Mouse (Mus musculus) liver, embryonic 15.5 days (tissue): ENCODE measurements around the gene Gpc3. TPM values are rescaled to one million over a fixed set of nuclear protein-coding genes. Genes with fewer than 3 reads are reported as not detected.

Source experiments
- ATAC-seq: fragments of 200-750 bp; cut with Nextera tagmentation; 2 replicates; pipeline ENCODE4 v1.8.0; 2017; ENCODE audit warnings: moderate number of reproducible peaks, mild to moderate bottlenecking, moderate library complexity; ENCODE audit not compliant: insufficient read depth
- H3K27ac ChIP-seq: fragments of 300-500 bp; sonication (generic); replicated peaks from 2 replicates; pipeline ENCODE4 v1.5.1; 2015; ENCODE audit warnings: mild to moderate bottlenecking, inconsistent platforms
- H3K27me3 ChIP-seq: fragments of 300-500 bp; sonication (generic); 2 replicates; pipeline ENCODE4 v1.6.1; 2015; ENCODE audit warnings: mild to moderate bottlenecking, inconsistent platforms
- H3K36me3 ChIP-seq: fragments of 300-500 bp; sonication (generic); replicated peaks from 2 replicates; pipeline ENCODE4 v1.6.1; 2015; ENCODE audit warnings: moderate library complexity, mild to moderate bottlenecking, inconsistent platforms
- H3K4me1 ChIP-seq: fragments of 300-500 bp; sonication (generic); replicated peaks from 2 replicates; pipeline ENCODE4 v1.6.1; 2015; ENCODE audit warnings: inconsistent platforms
- H3K4me2 ChIP-seq: fragments of 300-500 bp; sonication (generic); 2 replicates; pipeline ENCODE4 v1.6.1; 2015; ENCODE audit warnings: moderate library complexity, mild to moderate bottlenecking, inconsistent platforms
- H3K4me3 ChIP-seq: fragments of 300-500 bp; sonication (generic); replicated peaks from 2 replicates; pipeline ENCODE4 v1.5.1; 2015; ENCODE audit warnings: mild to moderate bottlenecking, inconsistent platforms
- H3K9ac ChIP-seq: fragments of 300-500 bp; sonication (generic); 2 replicates; pipeline ENCODE4 v1.6.1; 2015; ENCODE audit warnings: moderate library complexity, mild to moderate bottlenecking, inconsistent platforms
- H3K9me3 ChIP-seq: fragments of 300-500 bp; sonication (generic); replicated peaks from 2 replicates; pipeline ENCODE4 v1.6.1; 2016; ENCODE audit warnings: inconsistent platforms
- WGBS: fragments of 180-500 bp; shearing (Covaris S2); methylation state at CpG from one replicate; pipeline ENCODE4 v1.1.7; 2015; ENCODE audit warnings: mixed read lengths; ENCODE audit not compliant: insufficient replicate concordance; 5-methylcytosine and 5-hydroxymethylcytosine counted together
- polyA plus RNA-seq: library from polyadenylated mRNA; unstranded; fragments of >200 nt; fragmentation: Nextera tagmentation; extraction: Ambion mirVana; gene quantifications from 2 replicates; pipeline ENCODE4 v1.2.1, GENCODE M21; 2015

Gpc3 gene
- polyA plus RNA-seq: 268 and 289 TPM in 2 replicates

DNA sequence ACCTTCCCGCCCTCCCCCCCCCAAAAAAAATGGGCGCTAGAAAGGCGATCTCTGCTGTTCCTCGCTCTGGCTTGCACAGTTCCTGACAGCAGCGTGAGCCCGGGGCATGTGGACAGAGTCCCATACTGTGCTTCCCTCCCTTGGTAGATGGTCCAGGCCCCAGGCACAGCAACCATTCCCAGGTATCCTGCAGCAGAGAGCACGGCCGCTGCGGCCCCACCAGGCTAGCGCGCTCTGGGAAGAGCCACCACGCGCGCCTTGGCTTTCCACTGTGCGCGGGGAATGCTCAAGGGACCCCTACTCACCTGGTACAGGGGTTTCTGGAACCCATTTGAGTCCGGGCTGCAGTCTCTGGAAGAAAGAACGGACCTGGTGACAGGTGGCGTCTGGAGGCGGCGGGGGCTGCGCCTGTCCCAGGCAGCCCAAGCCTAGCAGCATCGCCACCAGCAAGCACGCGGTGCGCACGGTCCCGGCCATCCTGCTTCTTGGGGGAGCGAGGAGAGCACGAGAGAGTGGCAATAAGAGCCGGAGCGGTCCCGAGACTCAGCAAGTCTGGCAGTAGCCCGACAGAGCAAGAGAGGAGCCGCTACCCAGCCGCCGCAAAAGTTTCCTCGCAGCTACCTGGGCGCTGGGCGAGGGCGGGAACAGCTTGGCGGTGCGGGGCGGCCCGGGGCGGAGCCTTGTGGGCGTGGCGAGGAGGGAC is at the start of gene Gpc3:
TSS of gene Gpc3 (minus strand) at position 623 of the 703 bp plus-strand sequence.
- Histone ChIP-seq H3K4me3 (peak within 1 kb of the TSS; percentile 47), H3K9me3 (no peaks in the 10 kb centered on the region), H3K27me3 (peaks cover 39% of the 10 kb centered on the region), H3K4me2 (peak within 1 kb of the TSS; percentile 58), H3K27ac (no peak within 1 kb of the TSS), H3K36me3 (no peaks in the 10 kb centered on the region), H3K4me1 (no peaks in the 10 kb centered on the region), H3K9ac (no peak within 1 kb of the TSS)
- peak; percentile 19; the same call in 1 of the 2 replicates for ATAC-seq
- WGBS: 25% methylated on average over 48 of the region's 48 CpGs

DNA sequence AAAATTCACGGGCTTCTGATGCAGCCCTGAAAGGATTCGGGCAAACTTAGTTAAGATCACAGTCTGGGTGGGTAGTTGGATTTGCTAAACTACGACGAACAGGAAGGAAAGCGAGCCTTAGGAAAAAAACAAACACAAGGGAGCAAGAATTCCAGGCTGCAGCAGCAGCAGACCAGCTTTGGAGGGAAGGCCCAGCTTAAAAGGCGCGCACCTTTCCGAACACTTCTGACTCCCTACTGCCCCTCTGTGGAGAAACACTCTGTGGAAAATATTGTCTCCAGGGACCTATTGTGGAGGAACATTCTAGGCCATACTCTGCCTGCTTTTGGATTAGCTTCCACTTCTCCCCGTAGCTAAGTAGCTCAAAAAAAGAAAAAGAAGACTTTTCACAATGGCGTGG is 38.2 kb upstream of the Gpc3 start:
- WGBS: 25% methylated on average over 10 of the region's 10 CpGs
- H3K9ac ChIP-seq: no peak overlapping the region
- H3K4me2 ChIP-seq: peak overlapping the region; percentile 10
- ATAC-seq: no peak
- peak overlapping the region; percentile 16; the same call in 1 of the 2 replicates for H3K27ac ChIP-seq
- no peaks in the 10 kb centered on the region for H3K27me3 ChIP-seq
- no peak overlapping the region for H3K4me3 ChIP-seq
- H3K4me1 ChIP-seq: no peaks in the 10 kb centered on the region
- H3K36me3 ChIP-seq: no peaks in the 10 kb centered on the region
- H3K9me3 ChIP-seq: no peaks in the 10 kb centered on the region

DNA sequence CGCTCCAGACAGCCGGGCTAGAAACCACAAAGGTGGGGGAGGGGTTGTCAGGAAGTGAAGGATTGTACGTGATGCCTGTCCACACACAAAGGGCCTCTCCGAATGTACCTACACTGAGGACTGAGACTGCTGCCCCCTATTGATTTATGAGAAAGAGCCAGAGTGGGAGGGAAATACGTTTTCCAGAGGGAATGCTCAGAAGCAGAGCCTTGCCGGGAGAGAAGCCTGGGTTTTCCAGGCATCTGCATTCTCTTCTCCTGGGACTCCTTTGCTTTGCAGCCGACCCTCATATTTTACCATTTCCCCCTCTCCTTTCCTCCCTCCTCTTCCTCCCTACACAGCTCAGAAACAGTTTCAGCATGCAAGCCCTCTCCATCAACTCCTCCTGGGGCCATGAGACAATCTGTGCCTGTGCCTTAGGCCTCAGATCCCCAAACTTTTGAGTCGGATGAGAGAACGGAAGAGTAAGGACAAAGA is 37.8 kb upstream of the Gpc3 start:
- H3K9ac ChIP-seq: no peak overlapping the region
- H3K27me3 ChIP-seq: no peaks in the 10 kb centered on the region
- H3K4me1 ChIP-seq: no peaks in the 10 kb centered on the region
- no peaks in the 10 kb centered on the region for H3K9me3 ChIP-seq
- 21% methylated on average over 9 of the region's 9 CpGs for WGBS
- H3K36me3 ChIP-seq: no peaks in the 10 kb centered on the region
- no peak overlapping the region for H3K4me3 ChIP-seq
- H3K27ac ChIP-seq: peak overlapping the region; percentile 16; the same call in 1 of the 2 replicates
- peak overlapping the region; percentile 10 for H3K4me2 ChIP-seq
- no peak for ATAC-seq

DNA sequence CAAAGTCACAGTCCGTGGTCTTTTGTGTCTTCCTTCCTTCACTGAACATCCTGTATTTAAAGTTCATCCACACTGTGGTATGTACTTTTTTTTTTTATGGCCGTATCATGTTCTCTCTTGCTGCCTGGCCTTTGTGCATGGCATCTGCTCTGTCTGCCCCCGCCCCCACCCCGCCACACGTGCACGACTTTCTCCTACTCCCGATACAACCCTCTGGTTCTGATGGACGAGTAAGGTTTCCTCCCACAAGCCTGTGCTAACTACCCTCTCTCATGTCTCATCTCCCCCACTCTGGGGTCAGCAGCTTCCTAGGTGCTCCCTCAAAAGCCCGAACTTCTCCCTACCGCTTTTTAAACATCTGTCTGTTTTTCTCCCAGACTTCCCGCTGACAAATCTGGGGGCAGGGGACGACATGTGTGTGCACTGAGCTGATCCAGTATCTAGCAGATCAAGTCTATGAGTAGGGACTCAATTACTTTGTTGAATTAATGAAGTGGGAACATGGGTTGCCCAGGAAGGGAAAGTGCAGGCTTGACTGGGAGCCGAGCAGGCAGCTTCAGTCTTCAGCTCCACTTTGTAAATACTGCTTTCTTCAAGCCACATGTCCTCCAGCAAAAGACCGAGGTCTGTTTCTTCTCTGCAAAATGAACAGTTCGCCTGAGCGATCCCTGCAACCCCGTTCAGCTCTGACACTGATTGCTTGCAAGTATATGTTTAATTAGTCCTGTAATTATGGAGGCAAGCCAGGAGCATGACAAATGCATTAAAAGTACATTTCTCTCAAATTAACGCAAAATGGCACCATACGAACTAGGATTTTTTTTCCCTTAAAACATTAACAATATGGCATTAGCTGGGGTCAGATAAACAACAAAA is 35.4 kb upstream of the Gpc3 start:
- H3K4me1 ChIP-seq: no peaks in the 10 kb centered on the region
- H3K4me2 ChIP-seq: no peak overlapping the region
- H3K27ac ChIP-seq: no peak overlapping the region
- ATAC-seq: no peak
- H3K9me3 ChIP-seq: no peaks in the 10 kb centered on the region
- H3K4me3 ChIP-seq: no peak overlapping the region
- WGBS: 32% methylated on average over 19 of the region's 19 CpGs
- no peaks in the 10 kb centered on the region for H3K27me3 ChIP-seq
- no peak overlapping the region for H3K9ac ChIP-seq
- no peaks in the 10 kb centered on the region for H3K36me3 ChIP-seq

DNA sequence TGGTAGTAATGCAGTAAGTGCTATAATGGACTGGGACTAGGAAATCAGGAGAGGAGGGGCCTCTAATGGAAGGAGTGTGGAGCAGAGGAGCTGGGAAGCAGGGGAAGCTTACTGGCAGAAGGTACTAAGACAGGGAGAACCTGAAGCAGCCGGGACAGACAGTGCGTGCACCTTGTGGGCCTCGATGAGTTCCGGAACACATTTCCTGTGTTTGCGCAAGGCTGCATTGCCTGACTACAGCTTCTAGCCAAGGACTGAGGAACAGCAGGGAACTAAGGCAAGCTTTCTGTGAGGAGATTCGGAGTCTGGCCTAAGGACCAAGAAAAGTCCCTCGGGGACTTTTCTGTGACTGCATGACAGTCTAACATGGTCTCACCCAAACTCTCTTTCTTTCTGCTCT is 30.6 kb upstream of the Gpc3 start:
- Histone ChIP-seq H3K36me3 (no peaks in the 10 kb centered on the region), H3K9ac (no peak overlapping the region), H3K9me3 (no peaks in the 10 kb centered on the region), H3K27me3 (no peaks in the 10 kb centered on the region), H3K27ac (no peak overlapping the region), H3K4me2 (no peak overlapping the region), H3K4me1 (no peaks in the 10 kb centered on the region), H3K4me3 (no peak overlapping the region)
- WGBS: 39% methylated on average over 7 of the region's 7 CpGs
- ATAC-seq: no peak

DNA sequence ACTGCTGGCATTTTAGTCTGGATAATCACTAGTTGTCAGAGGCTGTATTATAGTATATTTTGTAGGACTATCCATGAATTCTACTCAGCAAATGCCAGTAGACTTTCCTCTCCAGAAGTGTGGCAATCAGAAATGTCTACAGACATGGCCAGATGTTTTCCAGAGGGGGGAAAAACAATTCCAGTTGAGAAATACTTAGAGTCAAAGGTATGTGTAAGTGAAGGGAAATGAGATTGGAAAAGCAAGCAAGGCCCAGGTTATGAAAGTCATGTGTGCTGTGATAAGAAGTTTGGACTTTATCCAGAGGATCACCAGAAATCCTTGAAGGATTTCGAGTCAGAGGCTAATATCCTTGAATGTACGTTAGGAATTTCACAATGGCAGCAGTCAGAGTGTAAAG is 29.6 kb upstream of the Gpc3 start:
- Histone ChIP-seq H3K9me3 (no peaks in the 10 kb centered on the region), H3K36me3 (no peaks in the 10 kb centered on the region), H3K27ac (peak overlapping the region; percentile 29; the same call in 1 of the 2 replicates), H3K27me3 (no peaks in the 10 kb centered on the region), H3K9ac (no peak overlapping the region), H3K4me1 (no peaks in the 10 kb centered on the region), H3K4me3 (no peak overlapping the region), H3K4me2 (no peak overlapping the region)
- ATAC-seq: no peak
- 34% methylated on average over 2 of the region's 2 CpGs for WGBS

DNA sequence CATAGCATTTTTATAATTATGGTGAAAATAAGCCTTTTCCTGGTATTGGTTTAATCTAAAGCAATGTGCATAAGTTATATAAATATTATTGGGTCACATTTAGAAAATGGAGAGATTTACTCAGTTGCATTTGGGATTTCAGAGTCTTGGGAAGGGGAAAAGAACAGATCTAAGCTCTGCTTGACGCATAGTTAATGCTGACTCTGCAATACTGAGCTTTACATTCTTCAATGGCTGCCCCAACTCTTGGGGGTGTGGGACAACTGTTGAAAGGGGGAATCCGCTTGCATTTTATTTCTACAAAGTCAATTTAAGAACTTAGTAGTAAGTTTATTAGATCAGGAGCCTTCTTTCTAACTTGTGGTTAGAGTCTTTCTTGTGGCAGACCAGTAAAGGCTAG is 28.4 kb upstream of the Gpc3 start:
- H3K4me2 ChIP-seq: no peak overlapping the region
- H3K36me3 ChIP-seq: no peaks in the 10 kb centered on the region
- no peaks in the 10 kb centered on the region for H3K27me3 ChIP-seq
- no peaks in the 10 kb centered on the region for H3K9me3 ChIP-seq
- 68% methylated on average over 2 of the region's 2 CpGs for WGBS
- no peak overlapping the region for H3K4me3 ChIP-seq
- ATAC-seq: no peak
- H3K9ac ChIP-seq: no peak overlapping the region
- H3K27ac ChIP-seq: no peak overlapping the region
- no peaks in the 10 kb centered on the region for H3K4me1 ChIP-seq

DNA sequence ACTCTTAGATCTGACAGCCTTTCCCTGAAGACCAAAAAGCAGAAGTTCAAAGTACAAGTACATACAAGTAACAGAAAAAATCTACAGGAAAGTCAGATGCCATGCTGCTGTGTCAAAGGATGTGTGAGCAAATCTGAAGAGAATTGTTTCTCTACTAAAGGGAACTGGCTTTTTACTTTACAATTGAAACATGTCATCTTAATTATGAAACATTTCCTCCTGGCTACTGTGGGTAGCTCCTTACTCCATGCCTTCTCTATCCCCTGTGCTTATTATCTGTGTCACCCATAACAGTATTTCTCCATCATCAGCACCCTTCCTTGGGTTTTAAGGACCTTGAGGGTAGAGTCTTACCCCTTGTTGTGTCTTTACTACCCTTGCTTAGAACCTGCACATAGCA is 23.7 kb upstream of the Gpc3 start:
- H3K27me3 ChIP-seq: no peaks in the 10 kb centered on the region
- no peak overlapping the region for H3K9ac ChIP-seq
- H3K27ac ChIP-seq: no peak overlapping the region
- ATAC-seq: no peak
- no peak overlapping the region for H3K4me3 ChIP-seq
- H3K9me3 ChIP-seq: no peaks in the 10 kb centered on the region
- H3K4me1 ChIP-seq: no peaks in the 10 kb centered on the region
- no peak overlapping the region for H3K4me2 ChIP-seq
- H3K36me3 ChIP-seq: no peaks in the 10 kb centered on the region

DNA sequence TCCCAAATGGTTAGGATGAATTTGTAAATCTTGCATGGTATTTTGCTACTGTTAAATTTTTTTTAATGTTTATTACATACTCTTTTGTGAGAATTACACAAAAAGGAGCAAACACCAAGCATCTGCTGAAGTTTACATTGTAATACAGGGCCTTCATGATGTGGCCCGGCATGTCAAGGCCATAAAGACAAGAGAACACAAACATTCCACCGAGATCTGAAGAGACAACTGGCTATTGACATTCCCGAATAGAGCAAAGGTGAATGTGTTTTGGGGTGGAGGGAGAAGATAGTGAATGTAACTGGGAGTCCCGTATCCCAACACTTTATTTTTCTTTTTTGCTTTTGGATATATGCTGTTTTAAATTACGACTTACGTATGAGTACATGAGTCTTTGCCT is 20.2 kb upstream of the Gpc3 start:
- WGBS: 60% methylated on average over 6 of the region's 6 CpGs
- Histone ChIP-seq H3K9me3 (no peaks in the 10 kb centered on the region), H3K9ac (no peak overlapping the region), H3K36me3 (no peaks in the 10 kb centered on the region), H3K27ac (no peak overlapping the region), H3K4me1 (no peaks in the 10 kb centered on the region), H3K4me2 (no peak overlapping the region), H3K4me3 (no peak overlapping the region), H3K27me3 (no peaks in the 10 kb centered on the region)
- ATAC-seq: no peak

DNA sequence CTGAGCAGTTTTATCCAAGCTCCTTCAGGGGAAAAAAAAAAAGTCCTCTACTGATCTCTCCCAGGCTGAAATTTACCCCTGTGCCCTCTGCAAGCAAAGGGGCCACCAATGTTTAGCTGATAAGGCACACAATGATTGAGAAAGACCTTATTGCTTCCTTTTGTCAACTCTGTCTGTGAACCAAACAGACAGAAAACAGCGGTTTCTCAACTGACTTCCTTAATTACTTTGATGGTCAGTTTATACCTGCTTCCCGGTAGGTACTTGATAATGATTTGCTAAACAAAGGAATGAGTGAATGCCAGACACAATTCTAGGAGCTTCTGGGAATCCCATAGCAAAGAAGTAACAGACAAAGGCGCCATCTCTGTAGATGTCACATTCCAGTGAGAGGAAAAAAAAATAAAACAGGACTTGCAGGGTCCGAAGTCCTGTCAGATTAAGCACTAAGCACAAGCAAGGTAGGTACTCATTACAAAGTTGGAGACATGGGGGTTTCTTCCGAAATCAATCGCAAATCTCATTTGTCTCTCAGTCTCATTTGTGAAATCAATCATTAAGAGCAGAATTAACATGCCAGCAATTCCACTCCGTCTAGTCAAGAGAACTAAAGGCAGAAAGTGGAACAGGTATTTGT is 19.1 kb upstream of the Gpc3 start:
- no peak overlapping the region; the same call in 1 of the 2 replicates for H3K4me2 ChIP-seq
- 22% methylated on average over 7 of the region's 7 CpGs for WGBS
- H3K9ac ChIP-seq: no peak overlapping the region
- H3K27me3 ChIP-seq: no peaks in the 10 kb centered on the region
- no peaks in the 10 kb centered on the region for H3K9me3 ChIP-seq
- no peak overlapping the region for H3K4me3 ChIP-seq
- ATAC-seq: no peak
- H3K4me1 ChIP-seq: no peaks in the 10 kb centered on the region
- no peaks in the 10 kb centered on the region for H3K36me3 ChIP-seq
- 0 out of 2 replicates have a peak overlapping the region, but pooled peaks have one; percentile 29 for H3K27ac ChIP-seq
